Mouse (Mus musculus): ENCODE results near the gene Pxn.

DNA sequence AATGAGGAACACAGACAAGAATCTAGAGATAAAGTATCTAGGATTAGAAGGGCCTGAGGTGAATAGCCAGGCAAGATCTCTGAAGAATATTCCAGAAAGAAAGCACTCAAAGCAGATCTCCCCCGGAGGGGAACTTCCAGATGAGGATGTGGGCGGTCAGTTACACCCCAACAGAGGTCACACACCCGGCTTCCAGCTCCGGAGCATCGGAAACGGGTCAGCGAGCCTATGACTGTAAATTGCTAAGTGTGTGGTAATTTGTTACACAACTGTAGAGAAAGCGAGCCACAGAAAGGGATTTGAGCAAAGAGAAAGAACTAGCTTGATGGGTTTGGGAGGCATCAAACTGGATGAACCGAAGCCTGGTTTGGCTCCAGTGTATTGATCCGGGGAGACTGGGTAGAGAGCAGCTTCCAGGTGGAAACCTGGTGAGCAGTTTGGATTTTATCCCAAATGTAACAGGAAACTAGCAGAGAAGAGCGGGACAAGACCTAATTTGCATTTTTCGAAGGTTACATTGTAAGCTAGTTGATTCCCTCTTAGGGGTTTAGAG, 6.0 kb upstream of the Pxn start:
- TF ChIP-seq MYOD1 (IDR thresholded peaks at IDR 0.05; ENCODE audit: control insufficient read depth, insufficient read length, low read depth) (no peak), CTCF (IDR thresholded peaks at IDR 0.05; ENCODE audit: control insufficient read depth, insufficient read depth, insufficient read length) (no peak), MAX (IDR thresholded peaks at IDR 0.05) (no peak), USF1 (IDR thresholded peaks at IDR 0.05; ENCODE audit: low read depth) (no peak), CEBPB (IDR thresholded peaks at IDR 0.05; ENCODE audit: low read depth) (no peak)
